Mouse (Mus musculus) adrenal gland, adult (tissue): ENCODE results near the gene Tmem266.

ENCODE experiments used
- DNase-seq, 2 experiments: peaks; one replicate each; pipeline ENCODE4 v3.0.0; 2022 to 2023; ENCODE audit warnings: low spot score in 1 of 2; ENCODE audit not compliant: inconsistent age in 2 of 2

Gene Tmem266

DNA sequence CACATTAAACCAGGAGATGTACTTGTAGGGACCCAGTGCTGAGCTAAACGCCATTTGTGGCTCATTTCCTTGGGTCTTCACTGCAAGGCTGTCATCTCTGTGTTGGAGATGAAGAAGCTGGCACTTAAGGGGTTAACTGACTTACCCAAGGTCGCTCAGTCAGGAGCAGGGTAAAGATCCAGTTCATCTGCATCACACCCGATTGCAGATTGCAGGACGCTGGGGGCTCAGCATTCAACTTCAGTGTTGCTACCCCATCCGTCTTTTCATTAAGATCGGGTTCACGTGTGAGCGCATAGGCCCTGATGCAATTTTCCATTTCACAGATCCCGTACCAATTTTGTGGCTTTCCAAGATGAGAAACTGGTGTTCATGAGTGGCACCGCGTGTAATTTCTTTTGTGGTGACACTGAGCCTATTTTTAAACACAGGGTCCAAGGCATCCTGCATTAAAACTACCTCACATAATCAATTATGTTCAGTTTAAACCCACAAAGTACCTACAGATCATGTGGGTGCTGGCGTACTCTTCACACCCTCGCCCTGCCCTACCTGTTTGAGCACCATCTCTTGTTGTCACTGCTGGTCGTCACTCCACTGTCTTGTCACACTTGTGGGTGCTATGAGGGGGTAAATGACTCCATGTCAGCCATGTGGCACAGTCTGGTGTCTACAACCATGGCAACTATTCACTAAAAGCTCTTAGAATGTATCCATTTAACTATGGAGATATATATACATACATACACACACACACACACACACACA is 1.6 kb downstream of the Tmem266 start:
- peak in 1 of 2 experiments; percentile 19 for DNase-seq

DNA sequence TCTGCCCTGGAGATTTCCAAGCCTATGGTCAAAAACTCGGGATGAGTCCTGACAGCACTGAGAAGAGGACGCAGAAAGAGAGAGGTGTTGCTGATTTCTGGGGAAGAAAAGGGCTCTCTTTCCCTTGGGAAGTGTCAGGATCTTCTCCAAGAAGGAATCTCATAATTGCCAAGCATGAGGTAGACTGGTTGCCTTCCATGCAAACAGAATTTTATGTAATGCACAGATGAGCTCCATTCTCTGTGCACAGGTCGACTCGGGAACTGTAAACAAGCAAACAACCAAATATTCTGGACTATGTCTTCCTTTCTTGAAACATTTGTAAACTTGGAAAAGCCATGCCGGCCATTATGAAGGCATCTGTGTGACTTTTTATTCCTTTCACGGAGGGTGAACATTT is 2.7 kb downstream of the Tmem266 start:
- DNase-seq, result no peak

DNA sequence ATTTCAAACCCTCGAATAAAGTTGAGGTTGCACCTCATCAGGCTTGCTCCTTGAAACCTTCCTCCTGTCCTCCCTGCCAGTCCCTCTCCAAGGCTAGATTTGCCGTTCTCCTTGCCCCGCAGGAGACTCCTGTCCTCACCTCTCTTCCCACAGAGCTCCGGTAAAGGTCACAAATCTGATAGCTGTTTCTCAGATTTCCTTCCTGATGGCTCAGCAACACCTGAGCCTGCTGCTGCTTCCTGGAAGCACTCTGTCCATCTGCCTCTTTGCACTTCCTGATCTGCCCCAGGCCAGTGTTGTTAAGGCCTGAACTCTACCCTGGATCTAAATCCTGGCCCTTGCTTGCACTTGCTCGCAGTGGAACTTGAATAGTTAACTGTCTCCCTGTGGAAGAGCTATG is 5.8 kb downstream of the Tmem266 start:
- DNase-seq, result no peak

DNA sequence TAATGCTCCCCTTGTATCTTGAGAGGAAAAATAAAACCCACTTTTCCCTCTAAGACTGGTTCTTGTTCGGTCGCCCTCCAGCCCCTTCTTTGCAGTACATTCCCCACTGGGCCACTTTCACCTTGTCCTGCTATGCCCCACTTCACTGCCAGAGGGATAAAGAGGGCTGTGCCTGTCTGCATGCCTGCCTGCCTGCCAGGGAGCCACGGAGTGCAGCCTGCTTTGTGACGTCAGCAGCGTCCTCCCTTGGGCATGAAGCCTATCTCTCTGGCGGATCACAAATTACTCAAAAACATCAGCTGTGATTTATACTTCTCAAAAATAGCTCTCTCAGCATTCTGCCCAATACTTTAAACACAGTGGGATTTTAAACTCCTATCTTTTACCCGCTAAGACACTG is 6.2 kb downstream of the Tmem266 start:
- peak; percentile 73 to 90 for DNase-seq

DNA sequence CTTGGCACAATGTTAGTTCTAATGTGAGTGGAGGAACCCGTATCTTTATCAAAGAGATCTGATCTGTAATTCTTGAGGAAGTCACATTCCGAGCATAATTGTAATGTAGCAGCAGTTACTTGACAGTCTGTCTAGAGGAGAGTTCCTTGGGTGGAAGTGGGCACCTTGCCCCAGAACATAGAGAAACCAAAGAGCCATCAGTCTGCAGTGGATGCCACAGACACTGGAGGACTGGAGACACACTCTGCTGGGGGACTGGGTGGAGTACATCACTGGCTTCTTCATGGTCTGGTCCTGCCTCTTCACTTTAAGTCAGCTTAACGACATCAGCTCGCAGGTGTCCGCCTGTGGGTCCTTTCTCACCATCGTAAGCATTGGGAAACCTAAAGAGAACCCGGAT is 17.5 kb downstream of the Tmem266 start:
- no peak for DNase-seq

DNA sequence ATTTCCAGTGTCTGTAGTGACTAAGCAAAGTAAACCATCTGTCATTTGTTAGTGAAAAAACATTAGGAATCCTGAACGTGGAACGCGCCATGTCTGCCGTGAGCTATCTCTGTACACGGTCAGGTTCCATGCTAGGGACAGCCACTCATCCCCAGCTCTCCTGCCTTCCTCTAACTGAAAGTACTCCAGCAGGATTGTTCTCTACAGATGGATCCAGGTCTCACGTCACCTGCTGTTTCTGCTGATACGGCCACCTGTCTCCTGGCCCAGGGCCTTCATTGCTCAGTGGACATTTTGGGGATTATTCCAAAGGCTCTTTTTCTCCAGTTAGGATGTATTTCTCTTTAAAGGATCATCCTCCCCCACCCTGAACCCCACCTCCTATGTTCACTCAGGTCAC is 18.6 kb downstream of the Tmem266 start:
- no peak for DNase-seq

DNA sequence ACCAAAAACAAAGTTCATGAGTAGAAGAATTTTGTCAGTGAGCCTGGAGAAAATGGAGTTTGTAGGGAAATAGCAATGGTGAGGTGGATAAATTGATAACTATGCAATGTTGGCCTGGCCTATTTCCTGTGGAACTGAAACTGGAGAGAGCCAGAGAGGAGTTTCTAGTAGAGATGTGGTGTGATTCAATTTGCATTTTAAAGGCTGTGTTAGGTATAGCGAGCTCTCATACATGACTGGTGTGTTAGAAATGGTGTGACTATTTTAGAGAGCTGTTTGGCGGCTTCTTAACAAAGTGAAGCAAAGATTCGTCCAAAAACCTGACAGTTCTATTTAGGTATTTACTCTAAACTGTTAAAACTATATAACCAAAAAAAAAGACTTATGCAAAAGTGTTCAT is 22.0 kb downstream of the Tmem266 start:
- no peak for DNase-seq

DNA sequence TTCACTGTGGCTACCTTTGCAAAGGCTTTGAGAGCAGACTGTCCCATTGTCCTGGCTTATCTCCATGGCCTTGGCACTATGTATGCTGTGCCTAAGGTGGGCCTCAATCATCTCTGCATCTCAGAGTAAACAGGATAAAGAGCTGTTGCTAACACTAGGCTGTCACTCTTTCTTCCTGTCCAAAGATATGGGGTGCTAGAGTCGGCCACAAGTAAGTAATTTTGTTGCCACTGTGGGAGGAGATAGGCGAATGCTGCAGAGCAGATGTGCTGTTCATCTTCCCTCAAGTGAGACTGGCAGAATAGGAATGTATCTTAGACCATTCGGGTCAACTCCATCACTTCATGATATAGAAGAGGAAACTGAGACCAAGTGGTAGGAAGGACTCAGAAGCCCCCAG is 28.0 kb downstream of the Tmem266 start:
- DNase-seq, result no peak

DNA sequence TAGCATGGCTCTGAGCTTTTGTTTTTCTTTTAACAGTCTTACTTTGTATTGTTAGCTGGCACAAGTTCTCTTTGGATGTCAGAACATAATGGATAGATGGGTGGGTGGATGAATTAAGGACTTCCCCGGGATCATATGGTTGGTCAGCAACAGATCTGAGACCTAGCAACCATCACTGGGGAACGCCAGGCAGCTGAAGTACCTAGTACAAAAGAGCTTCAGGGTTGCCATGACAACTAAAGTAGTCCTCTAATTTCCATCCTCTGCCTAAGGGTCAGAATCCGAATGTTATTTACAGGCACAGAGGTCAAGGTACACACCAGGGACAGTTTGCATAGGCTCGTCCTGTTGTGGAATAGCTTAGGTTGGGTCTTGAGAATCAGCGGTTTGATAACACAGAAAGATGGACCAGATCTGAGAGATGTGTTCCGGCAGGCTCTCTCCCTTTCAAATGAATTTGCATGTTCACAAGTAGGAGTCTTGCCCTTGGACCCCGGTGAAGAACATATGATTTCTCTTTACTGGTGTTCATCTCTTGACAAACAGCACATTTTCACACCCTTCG is 28.6 kb downstream of the Tmem266 start:
- no peak for DNase-seq

DNA sequence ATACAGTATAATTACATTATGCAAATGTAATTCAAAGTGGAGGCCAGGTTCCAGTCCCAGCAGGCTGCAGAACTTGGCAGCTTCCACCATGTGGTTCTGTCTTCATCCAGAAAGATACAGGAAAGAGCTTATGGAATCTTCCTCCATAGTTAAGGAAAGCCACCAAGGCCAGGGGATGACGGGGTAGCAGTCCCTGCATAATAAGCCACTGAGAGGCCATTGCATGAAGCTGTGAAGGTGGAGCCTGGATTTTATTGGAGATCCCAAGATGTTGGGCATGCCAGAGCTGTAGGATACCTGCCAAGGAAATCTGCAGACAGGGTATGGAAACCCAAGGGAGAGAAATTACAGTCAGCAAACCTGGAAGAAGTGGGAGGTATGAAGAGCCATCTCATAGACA is 30.5 kb downstream of the Tmem266 start:
- no peak for DNase-seq

DNA sequence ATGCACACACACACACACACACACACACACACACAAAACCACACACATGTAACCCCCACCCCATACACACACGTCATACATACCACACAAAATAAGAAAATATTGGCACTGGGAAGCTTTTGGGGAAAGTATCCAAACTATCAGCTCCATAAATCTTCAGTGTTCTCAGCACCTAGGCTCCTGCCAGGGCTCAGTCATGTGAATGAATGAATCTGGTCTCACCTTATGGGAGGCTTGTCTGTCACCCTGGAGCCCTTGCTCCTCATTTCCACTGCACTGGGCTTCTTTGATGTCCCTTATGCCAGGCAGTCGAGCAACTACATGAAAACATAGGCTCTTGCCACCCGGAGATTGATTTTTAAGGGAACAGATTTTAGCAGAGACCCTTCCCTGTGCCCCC is 33.7 kb downstream of the Tmem266 start:
- DNase-seq, result no peak

DNA sequence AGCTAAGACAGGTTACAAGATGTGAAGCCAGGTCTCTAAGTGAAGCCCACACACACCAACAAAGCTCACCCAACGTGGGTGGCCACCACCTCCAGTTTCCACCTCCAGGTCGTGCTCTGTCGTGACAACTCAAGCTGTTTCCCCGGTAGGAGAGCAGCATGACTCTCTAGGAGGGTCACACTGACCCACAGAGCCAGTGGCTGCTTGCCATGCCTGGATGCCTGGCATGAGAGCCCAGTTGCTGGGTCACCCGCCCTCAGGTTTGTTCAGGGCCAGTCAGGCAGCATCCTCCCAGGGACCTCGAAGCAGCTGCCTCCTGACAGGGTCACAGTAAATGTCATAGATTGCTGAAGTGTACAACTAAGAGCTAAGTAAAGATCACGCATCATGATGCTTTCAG is 34.1 kb downstream of the Tmem266 start:
- DNase-seq, result peak in 1 of 2 experiments; percentile 54

DNA sequence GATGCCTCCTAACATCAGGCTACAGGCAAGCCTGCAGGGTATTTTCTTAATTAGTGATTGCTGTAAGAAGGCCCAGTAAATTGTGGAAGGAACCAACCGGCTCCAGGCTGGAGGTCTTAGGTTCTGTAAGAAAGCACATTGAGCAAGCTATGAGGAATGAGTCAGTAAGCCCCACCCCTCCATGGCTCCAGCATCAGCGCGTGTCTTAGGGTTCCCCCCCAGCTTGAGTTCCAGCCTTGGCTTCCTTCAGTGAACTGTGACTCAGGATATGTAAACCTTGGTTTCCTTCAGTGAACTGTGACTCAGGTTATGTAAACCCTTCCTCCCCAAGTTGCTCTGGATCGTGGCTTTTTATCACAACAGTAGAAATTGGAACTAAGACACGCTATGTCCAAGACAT is 35.3 kb downstream of the Tmem266 start:
- DNase-seq, result peak in 1 of 2 experiments; percentile 58

DNA sequence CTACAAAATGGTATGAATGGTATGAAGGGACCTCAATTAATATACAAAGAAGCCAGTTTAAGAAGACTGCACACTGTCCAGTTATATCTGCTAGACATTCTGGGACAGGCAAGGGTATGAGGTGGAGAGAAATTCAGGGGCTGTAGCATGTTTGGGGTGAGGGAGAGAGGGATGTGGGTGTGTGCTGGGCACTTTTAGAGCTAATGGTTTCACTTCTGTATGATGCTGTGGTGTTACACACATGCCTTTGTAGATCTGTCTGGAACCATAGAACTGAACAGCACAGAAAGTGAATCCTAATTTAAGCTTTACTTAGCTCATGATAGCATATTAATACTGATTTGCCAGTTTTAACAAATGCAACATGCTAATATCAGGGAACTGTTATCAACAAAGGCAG is 37.0 kb downstream of the Tmem266 start:
- DNase-seq, result no peak

DNA sequence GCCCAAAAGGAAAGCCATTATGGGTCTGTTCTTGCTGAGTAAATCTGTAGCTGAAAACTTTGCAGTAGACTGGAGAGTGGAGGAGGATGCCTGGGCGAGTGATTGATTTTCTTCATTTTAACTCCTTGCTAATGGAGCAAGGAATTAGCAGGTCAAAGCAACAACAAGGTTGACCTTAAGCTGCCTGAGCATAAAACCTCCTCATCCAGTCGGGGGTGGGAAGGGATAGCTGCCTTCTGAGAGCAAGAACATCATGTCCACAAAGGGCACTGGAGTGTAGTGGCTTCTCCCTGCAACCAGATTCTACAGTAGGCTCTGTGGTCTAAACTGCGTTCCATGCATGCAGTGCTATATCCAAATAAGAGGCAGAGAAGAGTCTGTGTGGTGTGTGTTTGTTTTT is 41.3 kb downstream of the Tmem266 start:
- DNase-seq, result no peak

DNA sequence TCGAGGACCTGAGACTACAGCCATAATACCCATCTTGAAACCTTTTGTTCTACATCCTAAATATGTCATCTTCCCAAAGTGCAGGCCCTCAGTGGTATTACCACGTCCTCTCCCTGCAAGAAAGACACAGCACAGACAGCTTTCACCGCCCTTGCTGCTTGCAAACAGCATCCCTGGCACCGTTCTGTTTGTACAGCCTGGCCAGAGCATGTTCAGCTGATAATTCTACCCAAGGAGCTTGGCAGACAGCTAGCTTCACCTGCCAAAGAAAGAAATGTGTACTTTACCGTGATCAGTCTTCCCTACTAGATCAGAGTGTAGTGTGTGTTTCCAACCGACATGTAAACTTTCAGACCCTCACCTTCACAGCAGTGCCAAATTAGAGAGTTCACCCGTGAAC is 45.2 kb downstream of the Tmem266 start:
- DNase-seq, result no peak

DNA sequence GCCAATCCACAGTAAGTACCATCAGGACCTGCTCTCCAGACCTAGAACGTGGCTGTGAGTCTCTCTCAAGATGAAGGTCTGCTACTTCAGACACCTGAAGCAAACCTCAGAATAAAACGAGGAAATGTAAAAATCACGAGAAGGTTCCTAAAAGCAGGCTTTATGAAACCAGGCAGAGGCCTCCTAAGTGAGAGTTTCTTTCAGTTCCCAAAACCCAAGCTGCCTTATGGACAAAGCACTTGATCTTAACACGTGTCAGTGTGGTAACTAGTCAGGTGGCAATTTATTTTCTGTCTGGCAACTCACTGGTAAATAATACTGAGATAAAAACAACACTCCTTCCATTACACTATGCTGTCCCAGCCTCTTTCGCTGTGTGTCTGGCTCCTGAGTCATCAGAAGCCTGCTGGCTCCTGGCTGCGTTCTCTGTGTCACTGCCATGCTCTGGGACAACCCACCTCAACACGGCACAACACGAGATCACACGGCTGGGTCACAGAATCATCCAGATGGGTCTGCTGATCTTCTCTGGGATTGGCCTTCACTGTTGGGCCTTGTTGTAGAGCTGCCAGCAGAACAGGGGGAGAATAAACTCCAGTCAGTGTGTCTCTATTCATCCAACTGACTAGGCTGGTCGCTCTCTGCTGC is 51.0 kb downstream of the Tmem266 start:
- DNase-seq, result no peak

DNA sequence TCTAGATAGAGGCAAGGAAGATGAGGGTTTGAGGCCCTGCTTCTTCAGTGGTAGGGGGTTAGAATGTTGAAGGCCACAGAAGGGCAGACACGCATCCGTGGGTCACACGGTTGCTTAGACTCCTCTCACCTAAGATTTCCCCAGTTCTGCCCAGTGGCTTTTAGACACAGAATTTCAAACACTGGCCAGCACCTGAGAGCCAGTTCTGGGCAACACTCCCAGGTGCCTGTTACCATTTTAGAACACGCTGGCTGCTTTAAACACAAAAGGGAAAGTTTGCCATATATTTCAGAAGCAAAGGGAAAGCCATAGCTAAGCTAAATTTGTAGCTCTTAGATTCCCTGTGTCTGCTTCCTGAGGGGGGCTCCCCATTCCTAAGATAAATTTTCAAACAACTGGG is 54.7 kb downstream of the Tmem266 start:
- no peak for DNase-seq

DNA sequence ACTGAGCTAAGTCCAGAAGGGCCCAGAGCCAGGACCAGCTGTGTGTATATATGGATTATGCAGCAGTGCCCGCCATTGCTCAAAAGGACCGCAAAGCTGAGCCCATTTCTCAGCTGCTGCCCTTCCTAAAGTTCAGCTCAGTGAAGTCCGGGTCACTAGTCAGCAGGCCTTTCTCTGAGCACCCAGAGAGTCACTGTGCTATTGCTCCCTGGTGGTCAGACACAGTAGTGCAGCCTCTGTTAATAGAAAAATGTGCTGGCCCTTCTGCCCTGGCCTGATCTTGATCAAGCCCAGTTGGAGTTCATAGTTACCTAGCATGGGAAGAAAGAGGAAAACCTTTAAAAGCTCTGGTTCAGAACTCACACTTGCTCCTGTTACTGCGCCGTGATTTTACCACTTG is 55.7 kb downstream of the Tmem266 start:
- DNase-seq, result peak; percentile 35 to 80

DNA sequence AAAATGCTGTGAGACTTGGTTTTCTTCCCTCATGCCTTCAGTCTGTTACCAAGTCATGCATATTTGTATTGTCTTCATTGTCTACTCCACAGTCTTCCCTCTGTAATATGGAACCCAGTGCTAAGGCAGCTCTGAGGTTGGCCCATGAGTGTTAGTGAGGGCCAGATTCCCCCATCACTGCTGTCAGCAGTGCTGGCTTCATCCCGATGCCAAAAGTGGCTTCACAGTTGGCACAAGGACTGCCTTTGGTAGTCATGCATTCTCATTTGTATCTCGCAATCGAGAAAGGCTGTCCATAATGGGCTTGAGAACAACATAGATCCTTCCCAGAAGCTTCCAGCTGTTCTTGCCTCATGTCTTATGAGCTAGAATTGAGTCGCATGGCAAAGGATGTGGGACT is 59.4 kb downstream of the Tmem266 start:
- DNase-seq, result no peak

DNA sequence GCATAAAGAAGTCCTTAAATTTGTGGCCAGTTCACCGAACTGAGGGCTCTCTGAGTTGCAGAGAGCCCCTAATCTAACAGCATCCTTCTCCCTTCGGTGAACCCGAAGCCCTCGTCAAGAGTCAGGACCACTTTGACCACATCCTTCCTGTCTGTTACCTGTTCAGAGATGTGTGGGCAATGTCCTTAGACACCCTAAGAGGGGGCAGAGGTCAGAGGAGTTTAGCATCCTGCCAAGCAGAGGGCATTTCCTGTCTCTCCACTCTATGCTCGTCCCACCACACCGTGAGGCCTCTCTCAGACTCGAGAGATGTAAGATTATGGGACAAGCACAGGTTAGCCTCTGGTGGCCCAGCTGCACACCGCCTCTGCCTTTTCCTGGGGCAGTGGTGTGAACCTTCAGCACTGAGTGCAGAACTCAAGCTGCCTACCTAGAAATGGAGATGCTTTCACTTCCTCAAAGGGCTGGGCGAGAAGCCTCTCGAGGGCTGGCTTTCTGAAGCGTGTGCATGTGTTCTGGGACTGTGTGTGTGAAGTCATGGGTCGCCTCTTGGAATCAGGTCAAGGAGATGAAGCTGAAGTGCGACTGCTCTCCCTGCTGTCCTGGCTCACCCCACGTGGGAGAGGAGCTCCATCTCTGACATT is 61.3 kb downstream of the Tmem266 start:
- DNase-seq, result peak in 1 of 2 experiments; percentile 54
